Mouse (Mus musculus): ENCODE measurements around the gene Ppp4r1.
A peak's percentile ranks its signal among the peaks of the same experiment; 100 is the strongest.

Ppp4r1 gene

DNA sequence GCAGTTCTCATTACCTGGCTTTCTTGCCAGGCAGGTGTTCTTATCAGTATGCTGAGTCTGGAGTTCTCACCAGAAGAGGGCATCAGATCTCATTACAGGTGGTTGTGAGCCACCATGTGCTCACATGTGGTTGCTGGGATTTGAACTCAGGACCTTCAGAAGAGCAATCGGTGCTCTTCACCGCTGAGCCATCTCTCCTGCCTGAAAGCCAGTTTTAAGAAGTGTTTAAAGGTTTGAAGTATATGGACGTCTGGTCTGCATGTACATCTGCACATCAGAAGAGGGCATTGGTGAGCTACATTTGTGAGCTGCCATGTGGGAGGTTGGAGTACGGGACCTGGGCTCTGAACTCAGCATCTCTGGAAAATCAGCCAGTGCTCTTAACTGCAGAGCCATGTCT, 8.8 kb upstream of the Ppp4r1 start:
- DNase-seq: no peak

DNA sequence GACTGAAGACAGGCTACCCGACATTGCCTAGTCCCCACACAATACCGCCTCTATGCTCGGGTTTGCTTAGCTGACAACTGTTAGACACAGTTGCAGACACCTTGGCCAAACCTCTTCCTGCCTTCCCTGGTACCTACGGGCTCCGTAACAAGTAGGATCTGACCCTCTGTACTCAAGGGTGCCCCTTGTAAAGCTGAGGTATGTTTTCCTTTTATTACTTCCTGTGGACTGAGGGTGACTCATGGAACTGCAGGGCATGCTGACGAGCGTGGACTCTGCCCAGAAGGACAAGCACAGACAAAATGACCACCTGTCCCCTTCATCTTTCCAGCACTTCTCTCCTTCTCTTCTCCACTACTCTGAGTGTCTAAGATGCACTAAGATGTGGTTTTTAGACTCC, 7.9 kb upstream of the Ppp4r1 start:
- no peak for DNase-seq

DNA sequence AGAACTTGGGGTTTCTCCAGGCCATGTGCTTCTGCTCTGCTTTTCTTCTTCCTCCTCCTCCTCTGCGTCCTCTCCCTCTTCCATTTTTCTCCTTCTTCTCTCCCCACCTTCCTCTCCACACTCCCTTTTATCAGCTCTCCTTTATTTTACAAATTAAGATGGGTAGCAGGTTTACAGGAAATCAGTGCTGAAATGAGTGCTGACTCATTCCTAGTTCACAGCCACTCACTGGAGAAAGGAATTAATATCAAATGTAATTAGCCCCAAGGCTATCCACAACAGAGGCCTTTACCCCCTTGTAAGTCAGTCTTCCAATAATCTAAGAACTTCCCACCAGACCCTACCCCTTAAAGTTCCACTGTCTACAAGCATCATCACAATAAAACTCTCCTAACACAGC, 6.1 kb upstream of the Ppp4r1 start:
- DNase-seq: no peak

DNA sequence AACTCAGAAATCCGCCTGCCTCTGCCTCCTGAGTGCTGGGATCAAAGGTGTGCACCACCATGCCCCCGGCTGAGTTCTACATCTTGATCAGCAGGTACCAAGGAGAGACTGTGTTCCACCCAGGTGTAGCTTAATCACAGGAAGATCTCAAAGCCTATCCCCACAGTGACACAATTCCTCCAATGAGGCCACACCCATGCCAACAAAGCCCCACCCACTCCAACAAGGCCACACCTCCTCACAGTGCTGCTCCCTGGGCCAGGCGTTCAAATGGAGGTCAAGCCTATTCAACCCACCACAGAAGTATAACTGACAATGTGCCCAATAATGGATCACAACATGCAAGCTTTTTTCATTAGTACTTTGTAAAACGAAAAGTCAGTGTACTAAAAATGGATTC, 4.9 kb upstream of the Ppp4r1 start:
- no peak for DNase-seq

DNA sequence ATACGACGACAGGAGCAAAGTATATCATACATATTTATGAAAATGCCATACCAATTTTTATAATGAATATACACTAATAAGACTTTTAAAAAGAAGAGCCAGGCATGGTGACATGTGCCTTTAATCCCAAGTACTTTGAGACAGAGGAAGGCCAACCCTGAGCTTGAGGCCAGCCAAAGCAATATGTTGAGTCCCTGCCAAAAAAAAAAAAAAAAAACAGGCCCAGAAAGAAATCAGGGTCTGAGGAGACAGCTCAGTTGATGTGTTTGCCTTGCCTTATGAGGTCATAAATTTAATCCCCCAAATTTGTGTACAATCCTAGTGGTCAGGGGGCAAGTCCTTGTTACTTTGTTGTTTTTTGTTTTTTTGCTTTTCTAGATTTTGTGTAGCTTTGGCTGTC, 1.4 kb upstream of the Ppp4r1 start:
- no peak for DNase-seq

DNA sequence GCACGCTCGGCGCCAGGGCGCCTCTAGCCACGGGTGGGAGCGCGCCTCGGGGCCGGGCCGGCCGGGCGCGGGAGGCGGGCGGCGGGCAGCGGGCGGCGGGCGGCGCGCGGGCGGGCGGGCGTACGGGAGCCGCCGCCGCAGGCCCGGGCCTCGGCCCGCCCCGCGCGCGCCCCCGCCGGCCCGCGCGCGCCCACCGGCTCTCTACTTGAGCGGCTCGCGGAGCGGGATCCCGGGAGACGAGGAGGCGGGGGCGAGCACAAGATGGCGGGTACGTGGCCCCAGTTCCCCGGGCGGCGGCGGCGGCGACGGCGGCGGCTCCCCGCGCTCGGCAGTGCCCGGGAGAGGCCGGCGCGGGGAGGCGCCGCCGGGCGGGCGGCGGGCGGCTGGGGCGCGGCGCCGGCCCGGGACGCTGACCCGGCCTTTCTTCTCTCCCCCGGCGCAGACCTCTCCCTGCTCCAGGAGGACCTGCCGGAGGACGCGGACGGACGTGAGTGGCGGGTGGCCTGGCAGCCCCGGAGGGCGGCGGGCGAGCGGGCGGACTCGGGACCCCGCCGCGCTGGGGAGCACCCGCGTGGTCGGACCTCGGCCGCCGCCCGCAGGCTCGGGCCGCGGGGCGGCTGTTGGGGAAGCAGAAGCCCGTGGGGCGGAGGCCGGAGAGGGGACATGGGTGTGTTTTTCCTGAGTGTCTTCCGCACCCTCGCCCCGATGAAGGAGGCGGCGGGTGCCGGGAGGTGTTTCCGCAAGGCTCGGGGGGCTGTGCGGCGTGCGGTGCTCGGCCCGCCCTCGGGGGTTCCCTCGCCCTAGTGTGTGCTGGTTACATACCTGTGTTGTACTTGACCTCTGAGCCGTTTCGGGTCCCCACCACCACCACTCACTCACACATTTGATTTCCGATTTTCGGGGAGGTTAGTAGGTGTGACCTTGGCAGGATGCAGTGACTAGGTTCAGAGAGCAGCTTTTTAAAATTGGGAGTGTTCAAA, 1.1 kb downstream of the Ppp4r1 start:
- peak; percentile 77 for DNase-seq

DNA sequence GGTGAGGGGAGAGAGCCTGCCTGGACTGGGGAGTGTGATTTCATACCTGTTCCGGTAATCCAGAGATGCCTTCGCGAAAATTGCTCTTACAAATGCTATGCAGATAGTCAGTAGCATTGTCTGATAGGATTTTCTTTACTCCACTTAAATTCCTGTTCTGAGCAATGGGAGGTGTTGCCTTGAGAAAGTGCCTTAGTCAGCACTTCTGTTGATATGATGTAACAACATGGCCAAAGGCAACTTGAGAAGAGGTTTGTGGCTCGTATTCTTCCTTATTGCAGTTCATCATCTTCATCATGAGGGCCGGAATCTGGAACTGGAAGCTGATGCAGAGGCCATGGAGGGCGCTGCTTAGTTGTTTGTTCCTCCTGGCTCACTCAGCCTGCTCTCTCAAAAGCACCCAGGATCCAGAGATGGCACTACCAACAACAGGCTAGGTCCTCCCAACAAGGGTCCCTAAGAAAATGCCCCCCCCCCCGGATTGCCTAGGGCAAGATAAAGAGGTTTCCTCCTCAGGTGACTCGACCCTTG, 2.3 kb downstream of the Ppp4r1 start:
- no peak for DNase-seq

DNA sequence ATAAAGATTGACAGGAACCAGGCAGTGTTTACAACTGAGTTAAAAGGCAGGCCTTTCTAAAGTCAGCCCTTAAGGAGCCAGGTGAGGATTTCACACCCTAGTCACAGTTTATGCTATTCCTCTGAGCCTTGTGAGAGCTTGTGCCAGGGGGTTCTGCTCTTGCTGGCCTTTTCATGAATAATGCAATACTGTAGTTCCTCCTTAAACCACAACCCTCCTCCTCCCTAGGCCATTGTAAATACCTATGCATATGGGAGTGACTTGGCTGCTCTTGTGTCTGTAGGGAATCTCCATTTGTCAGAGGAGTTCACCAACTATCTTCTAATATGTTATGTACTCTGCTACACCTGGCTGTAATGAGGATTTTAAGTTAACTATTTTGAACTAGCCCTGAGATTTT, 3.3 kb downstream of the Ppp4r1 start:
- no peak for DNase-seq

DNA sequence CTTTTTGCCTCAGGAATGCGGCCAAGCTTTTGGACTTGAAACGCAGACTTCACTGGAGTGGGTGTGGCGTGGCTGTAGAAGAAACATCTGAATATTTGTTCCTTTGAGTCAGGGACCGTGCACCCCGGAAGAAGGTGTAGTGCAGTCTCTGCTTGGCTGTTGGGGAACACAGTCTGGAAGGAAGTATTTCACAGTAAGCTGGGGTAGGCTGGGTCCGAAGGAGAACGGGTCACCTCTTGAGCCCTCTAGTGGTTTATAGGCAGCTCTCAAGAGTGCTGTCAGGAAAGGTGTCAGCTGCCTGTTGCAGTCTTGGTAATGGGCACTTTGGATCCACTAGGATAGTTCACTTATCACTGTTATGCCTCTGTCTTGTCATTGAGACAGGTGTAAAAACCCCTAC, 3.9 kb downstream of the Ppp4r1 start:
- DNase-seq: no peak

DNA sequence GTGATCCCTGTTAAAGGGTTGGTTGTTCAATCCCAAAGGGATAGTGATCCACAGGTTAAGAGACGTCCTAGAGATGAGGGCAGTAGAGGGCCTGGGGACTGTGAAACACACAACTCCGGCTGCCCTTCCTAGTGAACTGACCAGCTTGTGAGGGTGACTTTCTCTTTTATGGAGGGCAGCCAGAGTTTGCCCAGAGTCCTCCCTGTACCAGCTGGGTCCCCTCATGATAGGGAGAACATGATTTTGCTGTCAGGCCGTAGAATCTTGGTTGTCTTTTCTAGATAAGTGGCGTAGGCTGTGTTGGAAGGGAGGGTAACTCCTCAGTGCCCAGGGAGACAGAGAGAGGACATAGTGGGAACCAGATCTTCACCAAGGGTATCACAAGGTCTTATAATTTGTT, 4.9 kb downstream of the Ppp4r1 start:
- DNase-seq: no peak

DNA sequence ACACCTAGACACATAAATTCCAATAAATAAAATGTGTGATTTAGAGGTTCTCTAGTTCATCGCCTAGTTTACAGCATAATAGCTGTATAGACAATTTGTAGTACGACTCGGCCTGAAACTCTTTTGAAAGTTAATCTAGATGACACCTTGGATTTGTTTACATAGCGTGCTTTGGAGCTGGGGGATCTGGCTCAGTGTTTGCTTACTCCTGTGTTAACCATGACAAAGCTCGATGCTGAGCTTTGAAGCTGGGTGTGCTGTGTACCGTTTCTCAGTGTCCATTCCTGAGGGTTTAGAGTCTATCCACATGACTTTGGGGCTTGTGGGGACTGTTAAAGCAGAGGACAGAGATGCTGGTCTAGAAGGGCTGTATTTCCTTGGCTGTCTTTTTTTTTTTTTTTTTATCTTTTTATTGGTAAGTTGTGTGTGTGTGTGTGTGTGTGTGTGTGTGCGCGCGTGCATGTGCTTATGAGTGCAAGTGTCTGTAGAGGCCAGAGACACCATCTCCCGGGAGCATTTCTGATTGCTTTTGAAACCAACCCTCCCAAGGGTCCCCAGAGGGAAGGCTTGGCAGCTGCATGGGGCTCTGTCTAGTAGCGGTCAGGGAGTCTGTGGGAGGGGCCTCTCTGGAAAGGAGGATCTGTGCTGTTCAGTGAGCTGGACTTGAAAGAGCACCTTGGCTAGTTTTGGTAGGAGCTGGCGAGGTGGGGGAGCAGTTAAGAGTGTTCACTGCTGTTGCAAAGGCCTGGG, 6.3 kb downstream of the Ppp4r1 start:
- no peak for DNase-seq

DNA sequence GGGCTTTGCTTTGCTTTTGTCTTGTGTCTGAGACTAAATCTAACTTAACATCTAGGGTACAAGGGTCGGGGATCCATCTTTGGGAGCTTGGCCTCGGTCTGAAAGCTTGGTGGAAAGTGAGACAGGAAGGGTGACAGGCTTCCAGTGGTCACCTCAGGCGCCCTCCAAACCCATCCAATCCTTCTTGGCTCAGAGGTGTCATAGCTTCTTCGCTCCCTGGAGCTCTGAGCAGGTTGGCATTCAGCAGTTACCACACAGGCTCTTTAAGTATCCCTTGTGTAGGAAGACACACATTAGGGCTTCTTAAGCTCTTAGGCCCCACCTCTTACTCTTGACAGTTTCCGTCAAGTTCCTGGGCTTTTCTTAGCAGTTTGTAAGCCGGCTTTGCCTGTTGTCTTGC, 7.2 kb downstream of the Ppp4r1 start:
- DNase-seq: no peak

DNA sequence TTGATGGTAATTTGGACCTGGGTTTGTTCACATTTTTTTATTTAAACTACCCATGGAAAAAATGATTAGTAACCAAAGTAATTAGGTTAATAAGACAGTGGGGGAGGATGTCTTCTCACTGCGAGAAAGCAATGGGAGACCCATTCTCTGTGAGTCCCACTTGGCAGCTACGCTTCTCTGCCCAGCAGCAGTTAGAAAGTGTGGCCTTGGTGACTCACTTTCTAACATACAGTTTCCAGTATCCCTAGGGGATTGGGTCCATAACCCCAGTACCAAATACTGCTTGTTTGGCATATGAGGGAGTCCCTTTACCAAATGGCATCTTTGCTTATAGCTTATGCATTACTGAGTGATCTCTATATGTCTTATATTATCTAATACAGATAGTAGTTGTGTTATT, 8.8 kb downstream of the Ppp4r1 start:
- no peak for DNase-seq

DNA sequence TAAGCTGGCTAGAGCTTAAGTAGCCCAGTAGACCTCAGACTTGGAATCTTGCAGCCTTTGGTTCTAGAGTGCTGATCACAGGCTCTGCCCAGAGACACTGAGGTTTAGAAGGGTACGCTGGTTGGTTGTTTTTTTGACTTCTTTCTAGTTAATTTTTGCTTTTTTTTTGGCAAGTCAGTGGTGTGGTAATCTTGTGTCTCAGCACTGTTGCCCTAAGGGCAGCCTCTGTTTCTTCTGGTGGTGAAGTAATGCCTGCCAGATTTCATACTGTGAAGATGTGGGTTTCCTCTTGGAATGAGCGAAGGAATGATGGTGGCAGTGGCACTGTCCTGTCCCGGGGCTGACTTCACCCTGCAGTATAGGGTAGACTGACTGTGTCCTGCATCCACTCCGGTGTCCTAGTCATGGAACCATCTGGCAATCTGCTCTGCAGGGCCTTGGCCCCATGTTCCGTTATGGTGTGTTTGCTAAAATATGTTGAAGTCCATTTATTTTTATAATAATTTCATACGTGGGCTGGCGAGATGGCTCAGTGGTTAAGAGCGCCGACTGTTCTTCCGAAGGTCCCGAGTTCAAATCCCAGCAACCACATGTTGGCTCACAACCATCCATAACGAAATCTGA, 11.0 kb downstream of the Ppp4r1 start:
- no peak for DNase-seq

DNA sequence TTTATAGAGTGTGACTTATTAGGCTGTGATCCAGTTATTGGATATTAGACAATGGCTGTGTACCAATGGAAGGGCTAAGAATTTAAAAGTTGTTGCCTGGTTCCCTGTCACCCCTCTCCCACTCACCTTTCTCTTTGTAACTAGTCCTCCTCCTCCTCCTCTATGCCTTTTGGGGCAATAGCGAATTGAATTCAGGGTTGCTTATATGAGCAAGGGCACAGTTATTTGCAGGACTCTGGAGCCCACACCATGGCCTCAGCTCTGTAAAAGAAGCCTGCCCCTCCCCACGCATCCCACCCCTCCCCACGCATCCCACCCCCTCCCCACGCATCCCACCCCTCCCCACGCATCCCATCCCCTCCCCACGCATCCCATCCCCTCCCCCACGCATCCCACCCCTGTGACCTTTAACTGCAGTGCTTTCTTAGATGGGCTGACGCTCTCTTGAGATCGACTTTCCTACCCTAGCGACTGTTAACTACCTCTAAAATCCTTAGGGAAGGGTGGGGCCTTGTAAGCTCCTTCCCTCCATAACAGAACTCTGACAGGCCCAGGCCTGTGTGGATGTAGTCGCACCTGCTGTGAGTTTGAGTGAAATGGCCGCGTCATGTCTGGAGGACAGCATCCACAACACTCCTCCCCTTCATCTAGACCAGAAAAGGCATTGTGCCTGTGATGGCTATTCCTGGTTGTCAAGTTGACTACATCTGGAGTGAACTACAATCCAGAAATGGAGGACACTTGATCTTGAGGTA, 11.9 kb downstream of the Ppp4r1 start:
- no peak for DNase-seq

DNA sequence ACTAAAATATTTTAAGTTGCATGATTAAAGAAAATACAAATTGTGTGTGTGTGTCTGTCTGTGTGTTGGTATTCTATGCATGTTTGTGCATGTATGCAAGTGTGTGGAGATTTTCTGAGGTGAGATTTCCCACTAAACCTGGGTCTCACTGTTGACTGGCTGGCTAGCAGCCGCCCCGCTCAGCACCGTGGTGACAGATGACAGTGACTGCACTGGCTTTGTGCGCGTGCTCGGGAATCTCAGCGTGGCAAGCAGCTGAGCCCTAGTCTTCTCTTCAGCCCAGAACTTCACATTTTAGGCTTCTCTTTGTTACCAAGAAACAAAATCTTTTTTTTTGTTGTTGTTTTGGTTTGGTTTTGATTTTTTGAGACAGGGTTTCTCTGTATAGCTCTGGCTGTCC, 13.7 kb downstream of the Ppp4r1 start:
- DNase-seq: no peak

DNA sequence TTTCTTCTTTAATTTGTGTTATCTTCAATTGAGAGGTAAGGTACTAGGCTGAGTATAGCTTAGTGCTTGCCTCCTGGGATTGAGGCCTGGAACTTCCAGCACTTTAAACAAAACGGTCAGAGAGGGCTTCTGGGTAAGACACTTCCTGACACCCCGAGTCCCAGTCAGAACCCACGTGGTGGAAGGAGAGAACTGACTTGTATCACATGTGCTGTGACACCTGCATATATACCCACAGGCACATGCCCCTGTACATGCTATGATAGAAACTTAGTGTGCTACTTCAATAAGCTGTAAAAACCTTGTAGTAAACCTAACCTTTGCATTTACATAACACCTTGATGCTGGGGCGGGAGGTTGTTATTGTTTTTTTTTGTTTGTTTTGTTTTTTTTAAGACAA, 16.1 kb downstream of the Ppp4r1 start:
- peak; percentile 31 for DNase-seq

DNA sequence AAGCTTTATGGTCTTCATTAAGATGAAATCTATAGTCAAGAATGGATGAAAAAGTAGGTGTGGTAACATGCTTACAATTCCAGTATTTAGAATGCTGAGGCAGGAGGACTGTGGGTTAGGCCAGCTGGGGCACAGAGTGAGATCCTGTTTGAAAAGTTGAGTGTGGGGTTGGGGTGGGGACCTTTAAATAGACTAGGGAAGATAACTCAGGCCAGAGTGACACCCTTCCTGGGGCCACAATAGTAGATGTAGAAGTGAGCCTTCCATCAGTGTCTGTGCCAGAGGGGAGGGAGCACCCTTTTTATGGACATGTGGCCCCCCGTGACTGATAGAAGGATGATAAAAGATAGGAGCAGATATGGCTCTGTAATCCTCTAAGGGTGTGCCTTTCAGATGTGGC, 17.0 kb downstream of the Ppp4r1 start:
- no peak for DNase-seq

DNA sequence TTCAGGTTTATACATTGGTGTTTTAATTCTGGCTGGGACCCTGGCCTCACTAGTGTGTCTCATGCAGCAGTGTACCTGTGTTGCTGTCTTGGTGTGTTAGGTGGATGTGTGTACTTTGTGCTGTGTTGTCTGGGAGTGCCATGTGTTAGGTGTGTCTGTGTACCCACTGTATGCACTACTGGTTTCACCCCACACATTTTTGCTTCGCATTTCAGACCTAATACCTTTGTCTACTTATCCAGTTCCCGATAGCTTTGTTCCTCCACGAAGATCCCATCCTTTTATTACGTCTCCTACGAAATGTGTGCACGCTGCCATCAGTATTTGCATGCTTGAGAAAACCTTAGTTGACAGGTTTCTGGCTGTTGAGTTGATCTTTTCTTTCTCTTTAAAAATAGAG, 18.1 kb downstream of the Ppp4r1 start:
- DNase-seq: no peak

DNA sequence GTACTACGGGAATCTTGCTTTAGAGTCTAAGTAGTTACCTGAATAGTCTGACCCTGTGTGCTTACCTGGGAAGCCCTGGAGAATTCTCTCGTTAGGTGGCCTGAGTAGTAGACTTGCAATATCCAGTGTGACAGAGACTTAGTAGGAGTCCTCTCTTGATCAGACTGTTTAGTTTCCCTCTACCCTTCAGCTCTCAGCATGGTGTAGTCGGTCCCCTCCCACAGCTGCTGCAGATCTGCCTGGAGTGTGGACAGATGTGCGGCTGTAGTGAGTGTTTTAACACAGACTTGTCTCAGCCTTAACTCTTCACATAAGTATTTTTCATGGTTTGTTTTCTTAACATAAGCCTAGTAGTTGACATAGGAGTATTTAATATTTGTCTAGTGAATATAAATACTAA, 19.7 kb downstream of the Ppp4r1 start:
- no peak for DNase-seq

DNA sequence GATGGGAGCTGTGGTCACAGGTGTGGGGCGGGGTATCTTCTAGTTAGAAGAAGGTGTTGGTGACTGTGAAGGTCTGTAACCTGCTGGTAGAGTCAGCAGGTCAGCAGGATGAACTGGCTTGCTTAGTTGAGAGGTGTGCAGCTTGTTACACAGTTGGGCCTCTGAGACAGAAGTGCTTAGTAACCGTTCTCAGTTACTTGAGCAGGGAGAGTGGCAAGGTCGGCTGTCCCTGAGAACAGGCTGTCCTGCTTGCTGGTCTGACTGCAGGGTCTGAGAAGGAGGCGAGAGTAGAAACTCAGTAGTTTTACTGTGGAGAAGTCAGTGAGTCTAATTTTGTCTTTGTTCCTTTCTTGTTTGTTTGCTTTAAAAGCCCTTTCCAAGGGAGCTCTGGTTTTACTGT, 23.6 kb downstream of the Ppp4r1 start:
- no peak for DNase-seq

DNA sequence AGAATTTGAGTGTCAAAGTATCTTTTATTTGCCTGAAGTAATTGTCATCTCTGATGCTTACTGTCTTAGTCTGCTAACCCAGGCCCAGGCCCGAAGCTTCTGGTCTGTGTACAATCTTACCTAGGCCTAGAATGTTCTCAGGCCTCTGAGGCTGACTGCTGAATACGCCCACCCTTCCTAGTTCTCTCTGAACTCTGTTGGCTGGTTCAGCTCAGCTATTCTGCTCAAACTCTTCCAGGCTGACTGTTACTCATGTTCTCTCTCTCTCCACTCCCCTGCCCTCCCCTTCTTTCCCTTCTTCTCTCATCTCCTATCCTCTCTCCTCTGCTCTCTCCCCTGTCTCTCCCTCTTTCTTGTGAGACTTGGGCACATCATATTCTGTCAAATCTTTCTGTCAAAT, 24.0 kb downstream of the Ppp4r1 start:
- no peak for DNase-seq

DNA sequence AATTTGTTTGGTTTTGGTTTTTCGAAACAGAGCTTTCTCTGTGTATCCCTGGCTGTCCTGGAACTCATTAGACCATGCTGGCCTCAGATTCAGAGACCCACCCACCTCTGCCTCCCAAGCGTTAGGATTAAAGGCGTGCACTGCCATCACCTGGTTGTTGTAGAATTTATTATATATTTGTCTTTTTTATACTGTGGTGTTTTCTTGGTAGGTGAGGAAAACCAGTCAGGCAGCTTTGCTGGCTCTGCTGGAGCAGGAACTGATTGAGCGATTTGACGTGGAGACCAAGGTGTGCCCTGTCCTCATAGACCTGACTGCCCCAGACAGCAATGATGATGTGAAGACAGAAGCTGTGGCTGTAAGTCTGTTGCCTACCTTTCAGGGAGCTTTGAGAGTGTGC, 28.7 kb downstream of the Ppp4r1 start:
- DNase-seq: no peak
